Mouse (Mus musculus) hindbrain, embryonic 12.5 days (tissue): ENCODE measurements at regions not wholly inside any gene's neighbourhood (a gene's known extent, or its start where the extent isn't known, plus 50 kb on each side); places are given as distances from the start of the nearest gene placed in this dataset.

Experiments
- ATAC-seq: fragments of 200-750 bp; cut with Nextera tagmentation; 2 replicates; pipeline ENCODE4 v1.8.0; 2017; ENCODE audit warnings: moderate TSS enrichment; ENCODE audit not compliant: low FRiP score
- H3K27ac ChIP-seq: fragments of 300-500 bp; sonication (generic); 2 replicates; pipeline ENCODE4 v1.5.1; 2016; ENCODE audit warnings: mild to moderate bottlenecking
- H3K27me3 ChIP-seq: fragments of 300-500 bp; sonication (generic); 2 replicates; pipeline ENCODE4 v1.6.1; 2016; ENCODE audit warnings: mild to moderate bottlenecking
- H3K36me3 ChIP-seq: fragments of 300-500 bp; sonication (generic); 2 replicates; pipeline ENCODE4 v1.6.1; 2016; ENCODE audit warnings: mild to moderate bottlenecking
- H3K4me1 ChIP-seq: fragments of 300-500 bp; sonication (generic); 2 replicates; pipeline ENCODE4 v1.6.1; 2016
- H3K4me2 ChIP-seq: fragments of 300-500 bp; sonication (generic); replicated peaks from 2 replicates; pipeline ENCODE4 v1.6.1; 2016; ENCODE audit warnings: mild to moderate bottlenecking
- H3K4me3 ChIP-seq: fragments of 300-500 bp; sonication (generic); 2 replicates; pipeline ENCODE4 v1.5.1; 2016; ENCODE audit warnings: mild to moderate bottlenecking
- H3K9ac ChIP-seq: fragments of 300-500 bp; sonication (generic); 2 replicates; pipeline ENCODE4 v1.6.1; 2016; ENCODE audit warnings: mild to moderate bottlenecking, moderate library complexity
- H3K9me3 ChIP-seq: fragments of 300-500 bp; sonication (generic); replicated peaks from 2 replicates; pipeline ENCODE4 v1.6.1; 2016; ENCODE audit warnings: mild to moderate bottlenecking
- WGBS: fragments of 180-500 bp; shearing (Covaris S2); methylation state at CpG from one replicate; pipeline ENCODE4 v1.1.7; 2016; 5-methylcytosine and 5-hydroxymethylcytosine counted together

GRCm38 (mm10) chr12:110206271-110206670 lies 72.6 kb upstream of the Dio3 start:
- Histone ChIP-seq H3K4me3 (no peak overlapping the region), H3K27me3 (peaks cover 5% of the 10 kb centered on the region), H3K9ac (no peak overlapping the region), H3K9me3 (no peaks in the 10 kb centered on the region), H3K27ac (no peak overlapping the region), H3K4me2 (no peak overlapping the region), H3K4me1 (peaks cover 12% of the 10 kb centered on the region), H3K36me3 (no peaks in the 10 kb centered on the region)
- WGBS: 56% methylated on average over 5 of the region's 5 CpGs
- ATAC-seq: no peak

DNA sequence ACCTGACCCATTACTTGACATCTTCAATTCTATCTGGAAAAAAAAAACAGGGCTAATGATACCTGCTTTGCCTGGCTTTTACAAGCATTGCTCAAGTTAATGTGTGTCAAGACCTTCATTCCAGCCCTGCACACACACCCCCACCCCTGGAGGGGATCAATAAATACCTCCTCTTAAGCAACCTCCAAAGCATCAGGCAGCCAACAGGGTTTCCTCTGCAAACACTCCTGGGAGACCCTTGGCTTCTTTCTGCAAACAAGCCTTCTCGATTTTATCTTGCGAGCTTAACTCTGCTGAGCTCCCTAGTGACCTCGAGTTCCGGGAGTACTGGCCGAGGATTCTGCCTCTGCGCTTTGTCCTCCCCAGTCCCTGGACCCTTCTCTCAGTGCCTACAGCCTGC lies 72.1 kb upstream of the Dio3 start:
- no peak overlapping the region for H3K9ac ChIP-seq
- no peak overlapping the region for H3K27ac ChIP-seq
- no peak overlapping the region for H3K4me3 ChIP-seq
- no peaks in the 10 kb centered on the region for H3K9me3 ChIP-seq
- no peak for ATAC-seq
- WGBS: 16% methylated on average over 6 of the region's 6 CpGs
- H3K36me3 ChIP-seq: no peaks in the 10 kb centered on the region
- no peak overlapping the region for H3K4me2 ChIP-seq
- peaks cover 5% of the 10 kb centered on the region for H3K27me3 ChIP-seq
- H3K4me1 ChIP-seq: peaks cover 12% of the 10 kb centered on the region

DNA sequence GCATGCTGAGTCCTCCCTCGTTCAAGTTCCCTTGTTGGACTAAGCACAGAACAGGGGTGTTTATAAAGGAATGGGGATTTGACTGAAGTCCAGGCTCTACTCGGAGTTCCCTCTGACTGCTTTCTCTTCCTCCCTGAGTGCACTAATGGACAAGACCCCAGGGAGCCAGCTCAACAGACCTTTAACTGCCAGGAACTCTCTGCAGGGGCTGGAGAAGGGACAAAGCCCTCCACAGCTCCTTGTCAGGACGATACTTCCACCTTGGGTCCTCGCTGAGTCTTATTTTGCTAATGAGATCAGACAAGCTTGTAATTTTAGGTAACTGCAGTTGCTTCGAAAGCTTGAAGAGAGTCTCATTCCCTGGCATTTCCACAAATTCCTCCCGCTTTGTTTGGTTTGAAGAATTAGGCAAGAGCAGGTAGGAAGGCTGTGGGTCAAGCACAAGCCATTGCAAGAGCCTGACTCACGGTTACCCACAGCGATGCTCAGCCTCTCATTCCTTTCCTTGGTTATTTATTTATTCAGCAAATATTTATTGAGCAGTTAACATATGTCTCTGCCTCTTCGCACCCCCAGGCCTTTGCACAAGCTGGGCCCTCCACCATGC lies 71.5 kb upstream of the Dio3 start:
- H3K4me3 ChIP-seq: no peak overlapping the region
- H3K4me1 ChIP-seq: peaks cover 12% of the 10 kb centered on the region
- no peaks in the 10 kb centered on the region for H3K36me3 ChIP-seq
- no peak overlapping the region for H3K4me2 ChIP-seq
- H3K9me3 ChIP-seq: no peaks in the 10 kb centered on the region
- peaks cover 5% of the 10 kb centered on the region for H3K27me3 ChIP-seq
- WGBS: 41% methylated on average over 9 of the region's 9 CpGs
- H3K9ac ChIP-seq: no peak overlapping the region
- no peak for ATAC-seq
- no peak overlapping the region for H3K27ac ChIP-seq

DNA sequence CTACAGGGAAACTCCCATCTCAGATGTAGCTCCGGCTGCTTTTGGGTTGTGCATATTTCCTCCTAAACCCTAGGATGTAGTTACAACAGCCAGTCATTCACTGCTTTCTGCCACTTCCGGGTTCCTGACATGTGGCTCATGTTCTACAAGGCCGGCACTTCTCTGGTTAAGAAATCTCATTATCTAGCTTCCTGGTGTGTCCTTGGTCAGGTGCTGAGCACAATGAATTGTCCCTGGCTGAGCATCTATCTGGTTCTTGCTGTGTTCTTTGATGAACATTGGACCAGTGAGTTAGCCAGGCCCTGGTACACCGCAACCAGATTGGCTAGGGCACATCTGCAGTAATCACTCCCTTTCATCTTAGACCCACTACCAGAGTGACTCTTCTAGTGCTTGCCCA lies 66.2 kb upstream of the Dio3 start:
- ATAC-seq: no peak
- no peak overlapping the region for H3K4me3 ChIP-seq
- no peak overlapping the region for H3K27ac ChIP-seq
- no peaks in the 10 kb centered on the region for H3K36me3 ChIP-seq
- 82% methylated on average over 4 of the region's 4 CpGs for WGBS
- H3K4me2 ChIP-seq: no peak overlapping the region
- H3K9ac ChIP-seq: no peak overlapping the region
- no peaks in the 10 kb centered on the region for H3K9me3 ChIP-seq
- peaks cover 11% of the 10 kb centered on the region for H3K4me1 ChIP-seq
- H3K27me3 ChIP-seq: 0 out of 2 replicates have a peak, but pooled peaks cover 2% of the 10 kb centered on the region

DNA sequence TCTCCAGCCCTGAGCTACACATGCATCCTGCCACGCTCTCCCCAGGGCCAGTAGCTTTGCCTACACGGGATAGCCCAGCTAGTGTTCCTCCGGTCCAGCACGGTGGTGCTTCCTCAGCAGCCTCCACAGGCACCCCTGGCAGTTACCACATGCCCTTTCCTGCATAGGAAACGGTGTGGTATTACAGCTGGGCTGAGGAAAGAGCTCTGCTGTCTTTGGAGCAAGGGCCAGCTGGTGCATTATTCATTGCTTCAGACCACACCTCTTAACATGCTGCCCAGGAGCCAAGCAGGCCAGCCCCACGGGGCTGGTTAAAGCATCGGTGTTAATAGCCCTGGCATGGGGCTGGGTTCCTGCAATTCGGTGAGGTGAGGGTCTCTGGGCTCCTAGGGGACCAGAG lies 64.0 kb upstream of the Dio3 start:
- Histone ChIP-seq H3K4me1 (peaks cover 11% of the 10 kb centered on the region), H3K9ac (no peak overlapping the region), H3K4me3 (no peak overlapping the region), H3K36me3 (no peaks in the 10 kb centered on the region), H3K27me3 (no peaks in the 10 kb centered on the region), H3K27ac (no peak overlapping the region), H3K9me3 (no peaks in the 10 kb centered on the region), H3K4me2 (no peak overlapping the region)
- no peak for ATAC-seq
- 46% methylated on average over 8 of the region's 8 CpGs for WGBS

DNA sequence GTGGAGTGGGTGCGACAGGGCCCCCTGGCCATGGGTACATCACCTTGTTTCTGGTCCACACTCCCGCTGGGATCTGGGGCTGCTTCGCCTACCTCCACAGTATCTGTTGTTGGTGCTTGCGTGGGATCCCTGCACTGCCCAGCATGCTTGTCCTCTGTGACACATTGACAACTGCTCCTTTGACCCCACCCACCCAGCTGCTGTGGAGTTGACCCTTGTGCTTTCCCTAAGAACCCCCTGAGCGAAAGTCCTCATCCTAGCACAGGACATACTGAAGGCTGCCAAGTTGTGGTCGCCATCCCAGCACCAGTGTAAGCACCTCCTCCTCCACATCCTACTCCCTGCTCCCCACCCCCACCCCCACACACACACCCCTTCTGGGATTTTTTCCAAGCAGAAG lies 63.6 kb upstream of the Dio3 start:
- no peaks in the 10 kb centered on the region for H3K27me3 ChIP-seq
- ATAC-seq: no peak
- H3K4me3 ChIP-seq: no peak overlapping the region
- H3K27ac ChIP-seq: no peak overlapping the region
- H3K4me2 ChIP-seq: no peak overlapping the region
- H3K9me3 ChIP-seq: no peaks in the 10 kb centered on the region
- no peaks in the 10 kb centered on the region for H3K36me3 ChIP-seq
- WGBS: 70% methylated on average over 6 of the region's 6 CpGs
- no peak overlapping the region for H3K9ac ChIP-seq
- H3K4me1 ChIP-seq: peaks cover 11% of the 10 kb centered on the region

DNA sequence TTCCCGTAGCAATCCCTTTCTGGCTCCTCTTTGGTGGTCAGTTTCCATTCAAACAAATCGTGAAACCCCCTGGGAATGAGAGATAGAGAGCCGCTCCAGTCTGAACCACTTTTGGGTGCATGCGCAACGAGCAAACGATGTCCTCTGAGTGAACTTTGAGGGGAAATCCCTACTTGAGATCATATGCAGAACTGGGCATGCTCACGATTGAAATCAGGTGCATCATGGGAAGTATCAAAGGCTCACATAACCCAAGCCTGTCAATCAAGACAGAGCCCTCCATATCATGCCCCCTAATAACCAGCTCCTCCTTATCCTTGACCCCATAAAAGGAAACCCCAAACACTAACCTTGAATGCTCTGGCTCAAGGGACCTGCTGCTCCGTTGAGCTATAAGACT lies 59.1 kb upstream of the Dio3 start:
- H3K4me3 ChIP-seq: no peak overlapping the region
- peaks cover 9% of the 10 kb centered on the region for H3K4me1 ChIP-seq
- H3K9me3 ChIP-seq: no peaks in the 10 kb centered on the region
- no peaks in the 10 kb centered on the region for H3K36me3 ChIP-seq
- no peak for ATAC-seq
- 88% methylated on average over 8 of the region's 8 CpGs for WGBS
- no peak overlapping the region for H3K4me2 ChIP-seq
- no peak overlapping the region for H3K9ac ChIP-seq
- H3K27me3 ChIP-seq: no peaks in the 10 kb centered on the region
- no peak overlapping the region for H3K27ac ChIP-seq

DNA sequence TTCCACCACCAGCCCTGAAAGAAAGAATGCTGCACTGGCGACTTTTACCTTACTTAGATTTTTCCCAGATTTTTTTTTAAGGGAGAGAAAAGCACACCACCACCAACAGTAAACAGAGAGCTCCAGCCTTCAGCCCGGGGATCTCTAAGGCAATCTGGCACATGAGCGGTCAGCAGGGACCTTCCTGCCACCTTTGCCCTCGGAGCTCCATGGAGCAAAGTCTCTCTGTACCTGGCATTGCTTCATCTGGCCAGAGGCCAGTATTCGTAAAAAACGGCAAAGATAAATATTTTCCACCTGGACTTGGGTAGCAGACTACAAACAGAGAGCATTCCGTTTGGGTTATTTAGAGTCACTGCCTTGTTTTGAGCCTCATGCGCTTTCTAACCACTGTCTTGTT lies 58.4 kb upstream of the Dio3 start:
- Histone ChIP-seq H3K27me3 (no peaks in the 10 kb centered on the region), H3K9me3 (no peaks in the 10 kb centered on the region), H3K4me1 (peaks cover 3% of the 10 kb centered on the region; the same call in 1 of the 2 replicates), H3K36me3 (no peaks in the 10 kb centered on the region), H3K27ac (no peak overlapping the region), H3K4me3 (no peak overlapping the region), H3K9ac (no peak overlapping the region), H3K4me2 (no peak overlapping the region)
- ATAC-seq: no peak
- WGBS: 74% methylated on average over 8 of the region's 8 CpGs

DNA sequence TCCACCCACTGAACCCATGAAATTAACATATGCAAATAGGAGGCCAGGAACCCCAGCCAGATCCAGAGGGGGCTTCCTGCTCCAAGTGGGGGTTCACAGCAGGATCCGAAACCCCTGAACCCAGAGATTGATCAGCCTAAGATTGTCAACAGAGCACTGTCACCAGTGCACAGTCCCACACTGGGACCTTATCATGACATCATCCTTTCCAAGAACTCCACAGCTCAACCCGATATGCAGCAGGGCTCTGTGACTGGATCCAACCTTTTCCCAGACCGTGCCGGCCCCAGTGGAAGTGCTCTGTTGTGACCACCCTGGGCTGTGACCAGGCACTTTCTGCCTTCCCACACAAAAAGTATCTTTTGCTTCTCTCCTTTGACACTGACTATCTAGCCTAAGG lies 57.7 kb upstream of the Dio3 start:
- no peak for ATAC-seq
- Histone ChIP-seq H3K9me3 (no peaks in the 10 kb centered on the region), H3K4me1 (peaks cover 3% of the 10 kb centered on the region; the same call in 1 of the 2 replicates), H3K9ac (no peak overlapping the region), H3K36me3 (no peaks in the 10 kb centered on the region), H3K27me3 (no peaks in the 10 kb centered on the region), H3K27ac (no peak overlapping the region), H3K4me2 (no peak overlapping the region), H3K4me3 (no peak overlapping the region)
- 50% methylated on average over 4 of the region's 4 CpGs for WGBS

DNA sequence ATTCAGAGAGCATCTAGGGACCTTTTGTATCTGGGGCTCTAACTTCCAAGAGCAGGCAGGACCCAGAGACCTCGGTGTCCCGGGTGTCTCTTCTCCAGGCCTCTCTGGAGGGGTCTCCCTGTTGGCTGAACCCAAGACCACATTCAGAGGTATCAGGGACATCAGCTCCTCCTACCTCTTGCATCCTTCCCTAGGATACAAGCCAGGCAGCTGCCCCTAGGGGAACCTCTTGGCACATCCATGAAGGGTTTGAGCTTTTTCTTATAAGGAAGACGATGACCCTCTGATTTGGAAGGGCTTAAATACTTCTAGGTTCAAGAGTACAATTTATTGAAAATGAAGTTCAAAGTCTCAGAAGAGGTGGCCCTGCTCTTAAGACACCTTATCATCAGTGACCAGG lies 57.2 kb upstream of the Dio3 start:
- no peak overlapping the region for H3K4me3 ChIP-seq
- H3K27ac ChIP-seq: no peak overlapping the region
- H3K4me1 ChIP-seq: peaks cover 3% of the 10 kb centered on the region; the same call in 1 of the 2 replicates
- WGBS: 60% methylated on average over 3 of the region's 3 CpGs
- no peaks in the 10 kb centered on the region for H3K27me3 ChIP-seq
- H3K9ac ChIP-seq: no peak overlapping the region
- H3K9me3 ChIP-seq: no peaks in the 10 kb centered on the region
- no peak overlapping the region for H3K4me2 ChIP-seq
- no peak for ATAC-seq
- no peaks in the 10 kb centered on the region for H3K36me3 ChIP-seq

GRCm38 (mm10) chr12:110224250-110224649 lies 54.6 kb upstream of the Dio3 start:
- WGBS: 82% methylated on average over 7 of the region's 7 CpGs
- no peak overlapping the region for H3K9ac ChIP-seq
- H3K4me2 ChIP-seq: no peak overlapping the region
- ATAC-seq: no peak
- no peaks in the 10 kb centered on the region for H3K9me3 ChIP-seq
- no peak overlapping the region for H3K27ac ChIP-seq
- no peaks in the 10 kb centered on the region for H3K27me3 ChIP-seq
- H3K36me3 ChIP-seq: no peaks in the 10 kb centered on the region
- peaks cover 3% of the 10 kb centered on the region; the same call in 1 of the 2 replicates for H3K4me1 ChIP-seq
- H3K4me3 ChIP-seq: no peak overlapping the region

DNA sequence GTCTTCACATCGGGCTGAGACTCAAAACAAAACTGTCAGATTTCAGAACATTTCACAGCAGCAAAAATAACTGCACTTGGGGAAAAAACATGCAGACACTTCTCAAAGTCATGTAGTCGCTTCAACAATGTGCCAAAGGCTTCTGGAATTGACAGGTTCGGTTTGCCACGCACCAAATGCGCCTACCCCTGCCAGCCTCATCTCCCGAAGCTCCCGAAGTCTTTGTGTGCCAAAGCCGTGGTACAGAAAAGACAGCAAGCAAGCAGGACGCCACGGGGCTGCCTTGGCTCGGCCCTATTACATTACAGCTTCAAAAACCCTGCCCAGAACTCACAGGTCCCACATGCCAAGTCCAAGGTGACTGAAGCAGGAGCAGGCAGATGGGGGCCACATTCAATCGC lies 50.9 kb upstream of the Dio3 start:
- Histone ChIP-seq H3K4me2 (no peak overlapping the region), H3K27me3 (peaks cover 4% of the 10 kb centered on the region; the same call in 1 of the 2 replicates), H3K9me3 (no peaks in the 10 kb centered on the region), H3K36me3 (no peaks in the 10 kb centered on the region), H3K4me1 (peaks cover 5% of the 10 kb centered on the region), H3K9ac (no peak overlapping the region), H3K4me3 (no peak overlapping the region), H3K27ac (no peak overlapping the region)
- ATAC-seq: no peak
- WGBS: 84% methylated on average over 12 of the region's 12 CpGs
